Mouse (Mus musculus) layer of hippocampus, postnatal 36 days (tissue): ENCODE data around the gene Lrrc19. TPM values are rescaled to one million over a fixed set of nuclear protein-coding genes. Genes with fewer than 3 reads are reported as not detected.
"Not testable (repeated sequence)": the region's sequence is repeated elsewhere in the genome, so short reads cannot be mapped to it uniquely, and the experiment has no call there.

Experiments
- DNase-seq, 2 experiments: peaks; one replicate each; pipeline ENCODE4 v3.0.0; 2022
- total RNA-seq, 2 experiments: library from RNA; stranded (reverse); gene quantifications; 2 replicates each; pipeline ENCODE4 v1.2.3; 2021

Gene Lrrc19
- not detected for total RNA-seq

- DNase-seq: no peak
Observed at GRCm38 (mm10) chr4:94649920-94650319, at the start of gene Lrrc19. Lrrc19 (minus strand) TSS chr4:94650144.

GRCm38 (mm10) chr4:94696368-94696767 lies 46.4 kb upstream of the Lrrc19 start:
- no peak for DNase-seq

GRCm38 (mm10) chr4:94692175-94692574 lies 42.2 kb upstream of the Lrrc19 start:
- DNase-seq: no peak

- no peak for DNase-seq
Observed at GRCm38 (mm10) chr4:94691078-94691477, 41.1 kb upstream of the Lrrc19 start.

GRCm38 (mm10) chr4:94689804-94690203 lies 39.9 kb upstream of the Lrrc19 start:
- not testable (repeated sequence) for DNase-seq

- DNase-seq: no peak
Observed at GRCm38 (mm10) chr4:94683305-94683704, 33.4 kb upstream of the Lrrc19 start.

GRCm38 (mm10) chr4:94682029-94682428 lies 32.1 kb upstream of the Lrrc19 start:
- DNase-seq: no peak

GRCm38 (mm10) chr4:94681181-94681580 lies 31.2 kb upstream of the Lrrc19 start:
- no peak for DNase-seq

- DNase-seq: no peak
Observed at GRCm38 (mm10) chr4:94680662-94681061, 30.7 kb upstream of the Lrrc19 start.

GRCm38 (mm10) chr4:94669718-94670117 lies 19.8 kb upstream of the Lrrc19 start:
- DNase-seq: no peak

- not testable (repeated sequence) for DNase-seq
Observed at GRCm38 (mm10) chr4:94650426-94651175, 657 bp upstream of the Lrrc19 start.

GRCm38 (mm10) chr4:94643141-94643540 lies 6.8 kb downstream of the Lrrc19 start:
- DNase-seq: no peak

GRCm38 (mm10) chr4:94620077-94620476 lies 29.9 kb downstream of the Lrrc19 start:
- DNase-seq: no peak

- DNase-seq: no peak
Observed at GRCm38 (mm10) chr4:94614627-94615006, 35.3 kb downstream of the Lrrc19 start.

- peak; percentile 91 to 93 for DNase-seq
Observed at GRCm38 (mm10) chr4:94613972-94614626, 35.8 kb downstream of the Lrrc19 start, which contains the start of gene Ift74. Ift74 (plus strand) TSS chr4:94614491.

GRCm38 (mm10) chr4:94610339-94610738 lies 39.6 kb downstream of the Lrrc19 start:
- no peak for DNase-seq

- DNase-seq: no peak
Observed at GRCm38 (mm10) chr4:94605591-94605990, 44.4 kb downstream of the Lrrc19 start.

GRCm38 (mm10) chr4:94604452-94605019 lies 45.4 kb downstream of the Lrrc19 start:
- no peak for DNase-seq

- DNase-seq: peak; percentile 94 to 95
Observed at GRCm38 (mm10) chr4:94603031-94603629, 46.8 kb downstream of the Lrrc19 start, which contains the start of gene Plaa. Plaa (minus strand) TSS chr4:94603244.

GRCm38 (mm10) chr4:94602496-94603030 lies 47.4 kb downstream of the Lrrc19 start:
- no peak for DNase-seq

GRCm38 (mm10) chr4:94601395-94601794 lies 48.5 kb downstream of the Lrrc19 start:
- DNase-seq: no peak

- DNase-seq: no peak
Observed at GRCm38 (mm10) chr4:94592709-94593108, 57.2 kb downstream of the Lrrc19 start.
